Mouse (Mus musculus) retina, adult 2 months (tissue): ENCODE measurements around the gene Guca2b.

Source experiments
- DNase-seq: peaks from one replicate; pipeline ENCODE4 v3.0.0-alpha.2; 2012; ENCODE audit warnings: low read depth, low spot score

The Guca2b gene

GRCm38 (mm10) chr4:119658731-119659130 is at the start of gene Guca2b:
Guca2b (minus strand) TSS chr4:119658954.
- no peak for DNase-seq

GRCm38 (mm10) chr4:119707751-119708150 is 49.0 kb upstream of the Guca2b start:
- DNase-seq, result no peak

- no peak for DNase-seq
Measured at GRCm38 (mm10) chr4:119707326-119707725, 48.6 kb upstream of the Guca2b start.

- DNase-seq, result no peak
Measured at GRCm38 (mm10) chr4:119703965-119704364, 45.2 kb upstream of the Guca2b start.

- DNase-seq, result no peak
Measured at GRCm38 (mm10) chr4:119701269-119701954, 42.7 kb upstream of the Guca2b start.

GRCm38 (mm10) chr4:119698339-119698738 is 39.6 kb upstream of the Guca2b start:
- DNase-seq, result no peak

GRCm38 (mm10) chr4:119685746-119686145 is 27.0 kb upstream of the Guca2b start:
- DNase-seq, result no peak

GRCm38 (mm10) chr4:119682596-119682995 is 23.8 kb upstream of the Guca2b start:
- no peak for DNase-seq

- no peak for DNase-seq
Measured at GRCm38 (mm10) chr4:119672685-119673084, 13.9 kb upstream of the Guca2b start.

- no peak for DNase-seq
Measured at GRCm38 (mm10) chr4:119671164-119671563, 12.4 kb upstream of the Guca2b start.

- DNase-seq, result no peak
Measured at GRCm38 (mm10) chr4:119670736-119671135, 12.0 kb upstream of the Guca2b start.

GRCm38 (mm10) chr4:119670210-119670555 is 11.4 kb upstream of the Guca2b start:
- DNase-seq, result no peak

GRCm38 (mm10) chr4:119669356-119670209 is 10.8 kb upstream of the Guca2b start:
- no peak for DNase-seq

- no peak for DNase-seq
Measured at GRCm38 (mm10) chr4:119668596-119668995, 9.8 kb upstream of the Guca2b start.

- DNase-seq, result no peak
Measured at GRCm38 (mm10) chr4:119668185-119668584, 9.4 kb upstream of the Guca2b start.

GRCm38 (mm10) chr4:119667454-119667853 is 8.7 kb upstream of the Guca2b start:
- DNase-seq, result peak; percentile 15

GRCm38 (mm10) chr4:119666116-119666515 is 7.4 kb upstream of the Guca2b start:
- no peak for DNase-seq

GRCm38 (mm10) chr4:119665166-119665565 is 6.4 kb upstream of the Guca2b start:
- no peak for DNase-seq

GRCm38 (mm10) chr4:119663409-119664095 is 4.8 kb upstream of the Guca2b start:
- DNase-seq, result no peak

GRCm38 (mm10) chr4:119662976-119663375 is 4.2 kb upstream of the Guca2b start:
- no peak for DNase-seq

GRCm38 (mm10) chr4:119662151-119662550 is 3.4 kb upstream of the Guca2b start:
- DNase-seq, result no peak

GRCm38 (mm10) chr4:119660007-119660406 is 1.3 kb upstream of the Guca2b start:
- no peak for DNase-seq
